Mouse (Mus musculus) CD8-positive naive resting alpha-beta T cell, adult 2 months (primary cell): Measurements from ENCODE around the gene Btbd8.

ENCODE experiments used
- DNase-seq, 2 experiments: peaks; one replicate each; pipeline ENCODE4 v3.0.0; 2022; ENCODE audit warnings: low read depth in 2 of 2, low spot score in 2 of 2

Btbd8 gene

GRCm38 (mm10) chr5:107449620-107450019 lies 11.8 kb downstream of the Btbd8 start:
- no peak for DNase-seq

GRCm38 (mm10) chr5:107450299-107450698 lies 12.5 kb downstream of the Btbd8 start:
- DNase-seq = no peak

- no peak for DNase-seq
Observed at GRCm38 (mm10) chr5:107462147-107463076, 24.6 kb downstream of the Btbd8 start.

GRCm38 (mm10) chr5:107466501-107466900 lies 28.7 kb downstream of the Btbd8 start:
- no peak for DNase-seq

GRCm38 (mm10) chr5:107467098-107467497 lies 29.3 kb downstream of the Btbd8 start:
- DNase-seq = no peak

GRCm38 (mm10) chr5:107470600-107471329 lies 33.0 kb downstream of the Btbd8 start:
- no peak for DNase-seq

- DNase-seq = no peak
Observed at GRCm38 (mm10) chr5:107480194-107480593, 42.4 kb downstream of the Btbd8 start.

- DNase-seq = no peak
Observed at GRCm38 (mm10) chr5:107488996-107489395, 51.2 kb downstream of the Btbd8 start.

- DNase-seq = no peak
Observed at GRCm38 (mm10) chr5:107491036-107491435, 53.2 kb downstream of the Btbd8 start.

GRCm38 (mm10) chr5:107492471-107492870 lies 54.7 kb downstream of the Btbd8 start:
- no peak for DNase-seq

GRCm38 (mm10) chr5:107494759-107495158 lies 57.0 kb downstream of the Btbd8 start:
- DNase-seq = no peak

GRCm38 (mm10) chr5:107496047-107496446 lies 58.2 kb downstream of the Btbd8 start:
- DNase-seq = no peak

GRCm38 (mm10) chr5:107497519-107498501 lies 60.0 kb downstream of the Btbd8 start:
- DNase-seq = peak in 1 of 2 experiments; percentile 2

GRCm38 (mm10) chr5:107498806-107499310 lies 61.1 kb downstream of the Btbd8 start:
- no peak for DNase-seq

GRCm38 (mm10) chr5:107499891-107500535 lies 62.2 kb downstream of the Btbd8 start:
- no peak for DNase-seq

GRCm38 (mm10) chr5:107500741-107501140 lies 62.9 kb downstream of the Btbd8 start:
- no peak for DNase-seq

GRCm38 (mm10) chr5:107507321-107507720 lies 69.5 kb downstream of the Btbd8 start, which contains the start of gene Gm42669:
Gene Gm42669 (plus strand): TSS chr5:107507621.
- no peak for DNase-seq

- no peak for DNase-seq
Observed at GRCm38 (mm10) chr5:107510503-107510902, 72.7 kb downstream of the Btbd8 start.

- DNase-seq = no peak
Observed at GRCm38 (mm10) chr5:107511326-107511725, 73.5 kb downstream of the Btbd8 start.

GRCm38 (mm10) chr5:107513583-107513982 lies 75.8 kb downstream of the Btbd8 start:
- DNase-seq = peak; percentile 34 to 56
